ENCODE assay signal across 7 mouse cellular contexts in the genomic region with DNA sequence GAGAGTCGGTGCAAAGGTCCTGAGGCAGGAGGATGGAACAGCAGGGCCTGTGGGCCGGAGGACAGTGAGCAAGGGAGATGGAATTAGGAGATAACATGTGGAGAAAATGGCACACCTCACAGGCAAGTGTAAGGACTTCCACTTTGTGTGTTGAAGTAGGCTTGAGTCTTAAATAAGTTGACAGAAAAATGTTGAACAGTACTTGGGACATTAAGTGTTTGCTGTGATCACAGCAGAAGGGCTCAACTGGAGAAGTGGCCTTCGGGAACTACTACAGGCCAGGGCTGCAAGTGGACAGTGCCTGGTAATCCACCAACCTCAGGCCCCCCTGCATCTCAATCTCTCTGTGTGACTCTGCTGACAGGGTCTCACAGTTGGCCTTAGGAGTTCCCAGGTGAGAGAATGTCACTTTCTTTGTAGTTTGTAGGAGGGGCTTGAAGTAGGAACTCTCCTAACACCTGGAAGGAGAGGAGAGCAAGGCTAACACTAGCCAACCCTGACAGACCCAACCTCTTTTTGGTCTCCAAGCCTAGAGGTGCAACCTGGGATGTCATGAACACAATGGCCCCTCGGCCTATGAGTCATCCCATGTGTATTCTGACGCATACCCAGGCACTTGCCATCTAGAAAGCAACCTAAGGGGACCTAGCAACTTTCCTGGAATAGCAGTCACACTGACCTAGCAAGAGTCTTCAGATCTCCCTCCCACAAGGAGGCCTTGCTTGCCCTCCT. TPM values are rescaled to one million over a fixed set of nuclear protein-coding genes. Genes with fewer than 3 reads are reported as not detected.
DNase-seq lines count a peak whose midpoint lies in the region; ATAC-seq and TF ChIP-seq lines count a peak whose summit lies in the region.

No protein-coding gene starts in this region.

- TF ChIP-seq EP300 in CH12.LX (IDR thresholded peaks at IDR 0.05; ENCODE audit: low read length) = no peak

- no peaks in the 10 kb centered on the region for H3K27me3 ChIP-seq in CH12.LX (replicated peaks)
- H3K27me3 ChIP-seq in hindbrain, embryonic 14.5 days (ENCODE audit: control insufficient read depth, insufficient read depth, low read length) = no peaks in the 10 kb centered on the region

- no peaks in the 10 kb centered on the region for H3K9me3 ChIP-seq in CH12.LX (replicated peaks; ENCODE audit: low read length)
- H3K9me3 ChIP-seq in hindbrain, embryonic 14.5 days (ENCODE audit: control insufficient read depth, low read length) = no peaks in the 10 kb centered on the region

- no peak for TF ChIP-seq POLR2A in CH12.LX (IDR thresholded peaks at IDR 0.05; ENCODE audit: low read depth, low read length)

- WGBS in hindbrain, embryonic 14.5 days = 61% methylated on average over 5 of the region's 5 CpGs

- peak; percentile 60 for ATAC-seq in activated CD4-positive, CD25-positive, alpha-beta regulatory T cell, adult 4 months
- ATAC-seq in hindbrain, embryonic 14.5 days (ENCODE audit: low FRiP score) = peak; percentile 51; the same call in 1 of the 2 replicates

- peaks cover 26% of the 10 kb centered on the region for H3K79me2 ChIP-seq in CH12.LX (replicated peaks; ENCODE audit: control insufficient read depth, extremely low read depth, insufficient read depth, poor library complexity, severe bottlenecking)

- H3K4me2 ChIP-seq in CH12.LX (ENCODE audit: insufficient read depth, low read depth, poor library complexity, severe bottlenecking) = peak overlapping the region; percentile 54; the same call in 1 of the 2 replicates
- H3K4me2 ChIP-seq in hindbrain, embryonic 14.5 days (replicated peaks) = peak overlapping the region; percentile 49

- peaks cover 53 to 88% of the 10 kb centered on the region in 2 experiments for H3K36me3 ChIP-seq in CH12.LX (replicated peaks in 1 of 2; ENCODE audit: control insufficient read depth in 1 of 2, insufficient read depth in 1 of 2, low read length in 1 of 2)
- peaks cover 17% of the 10 kb centered on the region; the same call in 1 of the 2 replicates for H3K36me3 ChIP-seq in hindbrain, embryonic 14.5 days (replicated peaks; ENCODE audit: control insufficient read depth, insufficient read depth)

- peak overlapping the region; percentile 13; the same call in 1 of the 2 replicates for H3K9ac ChIP-seq in CH12.LX (ENCODE audit: insufficient read depth, low read depth)
- peak overlapping the region; percentile 53 for H3K9ac ChIP-seq in hindbrain, embryonic 14.5 days

- H3K27ac ChIP-seq in CH12.LX (ENCODE audit: insufficient read depth, low read depth) = peak overlapping the region; percentile 79
- H3K27ac ChIP-seq in hindbrain, embryonic 14.5 days = peak overlapping the region; percentile 87

- TF ChIP-seq RAD21 in CH12.LX (IDR thresholded peaks at IDR 0.05; ENCODE audit: low read depth, low read length) = no peak

- H3K4me1 ChIP-seq in CH12.LX (ENCODE audit: control insufficient read depth in 1 of 2, insufficient read depth in 2 of 2) = peaks cover 22 to 68% of the 10 kb centered on the region in 2 experiments
- H3K4me1 ChIP-seq in hindbrain, embryonic 14.5 days (replicated peaks; ENCODE audit: control insufficient read depth, insufficient read depth, low read length) = peaks cover 19% of the 10 kb centered on the region

- peak; percentile 65 for DNase-seq in CH12.LX (ENCODE audit: extremely low read depth)
- DNase-seq in hindbrain, embryonic 14.5 days (ENCODE audit: low spot score) = no peak
- DNase-seq in lung, postnatal 25 days (ENCODE audit: low spot score) = peak; percentile 65
- DNase-seq in frontal cortex, postnatal 14 days (ENCODE audit: low spot score in 2 of 2) = no peak
- no peak for DNase-seq in retina, embryonic 14.5 days (ENCODE audit: low spot score)
- no peak for DNase-seq in frontal cortex, postnatal 10 days (ENCODE audit: low spot score in 2 of 2)

- dilution Hi-C loops in CH12.LX (cut with MboI; ENCODE audit: extremely low pct_ligation_motif_present, extremely low pct_unique_long_range_greater_than_20kb, low sequenced_read_pairs) = no loop called here

- in situ Hi-C loops in CH12.LX (cut with MboI; ENCODE audit: low pct_ligation_motif_present, low pct_unique_long_range_greater_than_20kb, low sequenced_read_pairs) = no loop called here

- no peak for TF ChIP-seq CTCF in CH12.LX (conservative IDR thresholded peaks at IDR 0.05 in 1 of 2, IDR thresholded peaks at IDR 0.05 in 1 of 2; ENCODE audit: low read depth in 2 of 2, low read length in 2 of 2)

- peak overlapping the region in 2 of 3 experiments; percentile 27 to 38 for H3K4me3 ChIP-seq in CH12.LX (replicated peaks in 1 of 3; ENCODE audit: low read depth in 2 of 3, low read length in 2 of 3, poor library complexity in 1 of 3)
- H3K4me3 ChIP-seq in hindbrain, embryonic 14.5 days (replicated peaks; ENCODE audit: low read length) = peak overlapping the region; percentile 21

TF ChIP-seq in CH12.LX, 34 proteins besides CTCF, POLR2A, EP300 and RAD21:
- TF ChIP-seq MEF2A (IDR thresholded peaks at IDR 0.05; ENCODE audit: borderline replicate concordance, low read depth, low read length) (0 out of 2 replicates have a peak, but pooled peaks have one; percentile 16), RCOR1 (conservative IDR thresholded peaks at IDR 0.05; ENCODE audit: low read depth, low read length) (0 out of 2 replicates have a peak, but pooled peaks have one; percentile 25), IRF4 (IDR thresholded peaks at IDR 0.05; ENCODE audit: low read depth, low read length) (no peak)

RNA-seq across cellular contexts. Expression of gene Mfsd2a, which starts 6.1 kb away (rescaled TPM):
- total RNA-seq in CH12.LX (2012; rRNA removed) = 17.3 and 29.8 TPM in 2 replicates
- total RNA-seq in CH12.LX (2014; rRNA removed) = 15.2 and 18.3 TPM in 2 replicates
- polyA plus RNA-seq in CH12.LX (2012; ENCODE audit: insufficient read length, low read depth) = 13.0 and 17.4 TPM in 2 replicates
- polyA plus RNA-seq in activated CD4-positive, CD25-positive, alpha-beta regulatory T cell, adult 4 months (2017; shearing (Covaris generic)) = 1 to 10 TPM; 1.3 to 1.6 TPM
- 27.9 and 28.3 TPM in 2 replicates for polyA plus RNA-seq in hindbrain, embryonic 14.5 days (2014; fragmentation: Nextera tagmentation; extraction: Ambion mirVana)

RNA-seq across cellular contexts. Expression of gene Mycl, which starts 40.6 kb away (rescaled TPM):
- total RNA-seq in CH12.LX (2012; rRNA removed) (0.46 and 0.51 TPM in 2 replicates), CH12.LX (2014; rRNA removed) (0.38 and 0.41 TPM in 2 replicates)
- 0.44 and 0.65 TPM in 2 replicates for polyA plus RNA-seq in CH12.LX (2012; ENCODE audit: insufficient read length, low read depth)
- polyA plus RNA-seq in activated CD4-positive, CD25-positive, alpha-beta regulatory T cell, adult 4 months (2017; shearing (Covaris generic)) = not detected
- 68.7 and 71.9 TPM in 2 replicates for polyA plus RNA-seq in hindbrain, embryonic 14.5 days (2014; fragmentation: Nextera tagmentation; extraction: Ambion mirVana)

Comparison
In these comparisons a context has a peak if more than half of its experiments do, and no peak if none do; other contexts are left out.
1. DNase-seq: peak in CH12.LX (single experiment) and lung, postnatal 25 days (single experiment); none in hindbrain, embryonic 14.5 days (single experiment), frontal cortex, postnatal 14 days (0 of 2), retina, embryonic 14.5 days (single experiment) and frontal cortex, postnatal 10 days (0 of 2).
2. RNA of gene Mycl, which starts 40.6 kb away (polyA plus RNA-seq): 68.7 to 71.9 TPM in hindbrain, embryonic 14.5 days; 0.44 to 0.65 TPM in CH12.LX and not detected in activated CD4-positive, CD25-positive, alpha-beta regulatory T cell, adult 4 months; every median in the first group is over 10 times any median in the second.